Mouse (Mus musculus): ENCODE results near the gene Pmpcb. TPM values are rescaled to one million over a fixed set of nuclear protein-coding genes. Genes with fewer than 3 reads are reported as not detected.
A peak's percentile ranks its signal among the peaks of the same experiment; 100 is the strongest.

The Pmpcb gene
- polyA plus RNA-seq, 1 experiment from 2014 or later, result 69.2 TPM

- Histone ChIP-seq H3K36me3 (ENCODE audit: control insufficient read depth, insufficient read depth, low read length) (peaks cover 19% of the 10 kb centered on the region), H3K4me3 (ENCODE audit: low read length) (peak within 1 kb of the TSS; percentile 97), H3K27ac (ENCODE audit: low read depth, low read length) (peak within 1 kb of the TSS; percentile 81), H3K27me3 (replicated peaks; ENCODE audit: control insufficient read depth, insufficient read depth, low read length) (no peaks in the 10 kb centered on the region), H3K9ac (ENCODE audit: low read depth, low read length) (peak within 1 kb of the TSS; percentile 87), H3K9me3 (ENCODE audit: control insufficient read depth, low read length) (no peaks in the 10 kb centered on the region), H3K4me1 (ENCODE audit: control insufficient read depth, insufficient read depth, low read depth, low read length) (peaks cover 30% of the 10 kb centered on the region), H3K4me2 (ENCODE audit: low read length) (peak within 1 kb of the TSS; percentile 91)
- peak; percentile 97 for ATAC-seq
- under 1% methylated on average over 24 of the region's 37 CpGs for WGBS
Measured at GRCm38 (mm10) chr5:21785053-21785452, 48.1 kb downstream of the Pmpcb start, which contains the start of the genes Dnajc2 and Psmc2. Gene Dnajc2 (minus strand): TSS chr5:21785251. Gene Psmc2 (plus strand): TSS chr5:21785283.

- H3K27me3 ChIP-seq (replicated peaks; ENCODE audit: control insufficient read depth, insufficient read depth, low read length), result no peaks in the 10 kb centered on the region
- H3K9me3 ChIP-seq (ENCODE audit: control insufficient read depth, low read length), result no peaks in the 10 kb centered on the region
- no peak overlapping the region for H3K4me3 ChIP-seq (ENCODE audit: low read length)
- no peak overlapping the region for H3K27ac ChIP-seq (ENCODE audit: low read depth, low read length)
- WGBS, result 79% methylated on average over 7 of the region's 7 CpGs
- H3K4me1 ChIP-seq (ENCODE audit: control insufficient read depth, insufficient read depth, low read depth, low read length), result peaks cover 30% of the 10 kb centered on the region
- no peak overlapping the region for H3K9ac ChIP-seq (ENCODE audit: low read depth, low read length)
- peaks cover 13% of the 10 kb centered on the region for H3K36me3 ChIP-seq (ENCODE audit: control insufficient read depth, insufficient read depth, low read length)
- ATAC-seq, result no peak
- peak overlapping the region; percentile 72; the same call in 1 of the 2 replicates for H3K4me2 ChIP-seq (ENCODE audit: low read length)
Measured at GRCm38 (mm10) chr5:21785776-21786175, 48.8 kb downstream of the Pmpcb start.

- Histone ChIP-seq H3K27me3 (replicated peaks; ENCODE audit: control insufficient read depth, insufficient read depth, low read length) (no peaks in the 10 kb centered on the region), H3K4me1 (ENCODE audit: control insufficient read depth, insufficient read depth, low read depth, low read length) (peaks cover 30% of the 10 kb centered on the region), H3K9me3 (ENCODE audit: control insufficient read depth, low read length) (no peaks in the 10 kb centered on the region), H3K4me3 (ENCODE audit: low read length) (peak overlapping the region; percentile 97), H3K27ac (ENCODE audit: low read depth, low read length) (peak overlapping the region; percentile 83), H3K4me2 (ENCODE audit: low read length) (peak overlapping the region; percentile 72), H3K9ac (ENCODE audit: low read depth, low read length) (peak overlapping the region; percentile 88), H3K36me3 (ENCODE audit: control insufficient read depth, insufficient read depth, low read length) (peaks cover 7% of the 10 kb centered on the region)
- ATAC-seq, result peak; percentile 86
- WGBS, result 1% methylated on average over 49 of the region's 51 CpGs
Measured at GRCm38 (mm10) chr5:21786258-21787185, 49.6 kb downstream of the Pmpcb start.

- H3K27me3 ChIP-seq (replicated peaks; ENCODE audit: control insufficient read depth, insufficient read depth, low read length), result no peaks in the 10 kb centered on the region
- H3K4me2 ChIP-seq (ENCODE audit: low read length), result peak overlapping the region; percentile 72
- peak overlapping the region; percentile 97 for H3K4me3 ChIP-seq (ENCODE audit: low read length)
- no peaks in the 10 kb centered on the region for H3K9me3 ChIP-seq (ENCODE audit: control insufficient read depth, low read length)
- peaks cover 30% of the 10 kb centered on the region for H3K4me1 ChIP-seq (ENCODE audit: control insufficient read depth, insufficient read depth, low read depth, low read length)
- peak overlapping the region; percentile 83 for H3K27ac ChIP-seq (ENCODE audit: low read depth, low read length)
- WGBS, result 39% methylated on average over 11 of the region's 11 CpGs
- no peak for ATAC-seq
- H3K9ac ChIP-seq (ENCODE audit: low read depth, low read length), result peak overlapping the region; percentile 88
- H3K36me3 ChIP-seq (ENCODE audit: control insufficient read depth, insufficient read depth, low read length), result peaks cover 9% of the 10 kb centered on the region
Measured at GRCm38 (mm10) chr5:21787186-21788105, 50.5 kb downstream of the Pmpcb start.

DNA sequence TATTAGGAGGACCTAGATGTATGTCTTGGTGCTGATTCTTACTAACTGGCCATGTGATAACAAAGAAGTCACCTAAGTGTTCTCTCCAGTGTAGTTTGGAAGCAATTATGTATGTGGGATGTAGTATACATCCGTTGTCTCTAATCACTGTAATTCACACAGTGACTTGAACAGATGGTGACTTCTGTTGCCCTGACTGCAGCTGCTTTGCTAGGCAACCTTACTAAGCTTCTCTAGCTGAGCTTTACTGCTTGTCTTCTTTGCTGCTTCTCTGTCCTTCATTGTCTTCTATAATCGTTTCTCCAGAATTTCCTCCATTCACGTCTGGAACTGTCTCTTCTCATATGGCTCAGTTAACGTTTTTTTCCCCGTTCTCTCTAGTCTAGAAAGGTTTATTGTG lies 52.1 kb downstream of the Pmpcb start:
- peaks cover 4% of the 10 kb centered on the region; the same call in 1 of the 2 replicates for H3K36me3 ChIP-seq (ENCODE audit: control insufficient read depth, insufficient read depth, low read length)
- no peak overlapping the region for H3K27ac ChIP-seq (ENCODE audit: low read depth, low read length)
- no peak overlapping the region for H3K9ac ChIP-seq (ENCODE audit: low read depth, low read length)
- H3K9me3 ChIP-seq (ENCODE audit: control insufficient read depth, low read length), result no peaks in the 10 kb centered on the region
- ATAC-seq, result no peak
- H3K27me3 ChIP-seq (replicated peaks; ENCODE audit: control insufficient read depth, insufficient read depth, low read length), result no peaks in the 10 kb centered on the region
- peaks cover 29% of the 10 kb centered on the region for H3K4me1 ChIP-seq (ENCODE audit: control insufficient read depth, insufficient read depth, low read depth, low read length)
- WGBS, result 64% methylated on average over 5 of the region's 5 CpGs
- no peak overlapping the region for H3K4me2 ChIP-seq (ENCODE audit: low read length)
- no peak overlapping the region for H3K4me3 ChIP-seq (ENCODE audit: low read length)

- Histone ChIP-seq H3K9ac (ENCODE audit: low read depth, low read length) (no peak overlapping the region), H3K27ac (ENCODE audit: low read depth, low read length) (no peak overlapping the region), H3K9me3 (ENCODE audit: control insufficient read depth, low read length) (no peaks in the 10 kb centered on the region), H3K36me3 (ENCODE audit: control insufficient read depth, insufficient read depth, low read length) (peaks cover 14% of the 10 kb centered on the region), H3K4me3 (ENCODE audit: low read length) (no peak overlapping the region), H3K4me2 (ENCODE audit: low read length) (no peak overlapping the region), H3K4me1 (ENCODE audit: control insufficient read depth, insufficient read depth, low read depth, low read length) (peaks cover 23% of the 10 kb centered on the region), H3K27me3 (replicated peaks; ENCODE audit: control insufficient read depth, insufficient read depth, low read length) (no peaks in the 10 kb centered on the region)
- ATAC-seq, result no peak
Measured at GRCm38 (mm10) chr5:21792166-21792565, 55.2 kb downstream of the Pmpcb start.

GRCm38 (mm10) chr5:21802907-21803306 lies 66.0 kb downstream of the Pmpcb start:
- no peak overlapping the region for H3K4me2 ChIP-seq (ENCODE audit: low read length)
- no peak for ATAC-seq
- H3K36me3 ChIP-seq (ENCODE audit: control insufficient read depth, insufficient read depth, low read length), result peaks cover 29% of the 10 kb centered on the region
- no peak overlapping the region for H3K27ac ChIP-seq (ENCODE audit: low read depth, low read length)
- H3K9me3 ChIP-seq (ENCODE audit: control insufficient read depth, low read length), result no peaks in the 10 kb centered on the region
- H3K4me1 ChIP-seq (ENCODE audit: control insufficient read depth, insufficient read depth, low read depth, low read length), result no peaks in the 10 kb centered on the region
- no peak overlapping the region for H3K4me3 ChIP-seq (ENCODE audit: low read length)
- 93% methylated on average over 9 of the region's 9 CpGs for WGBS
- no peaks in the 10 kb centered on the region for H3K27me3 ChIP-seq (replicated peaks; ENCODE audit: control insufficient read depth, insufficient read depth, low read length)
- H3K9ac ChIP-seq (ENCODE audit: low read depth, low read length), result no peak overlapping the region

DNA sequence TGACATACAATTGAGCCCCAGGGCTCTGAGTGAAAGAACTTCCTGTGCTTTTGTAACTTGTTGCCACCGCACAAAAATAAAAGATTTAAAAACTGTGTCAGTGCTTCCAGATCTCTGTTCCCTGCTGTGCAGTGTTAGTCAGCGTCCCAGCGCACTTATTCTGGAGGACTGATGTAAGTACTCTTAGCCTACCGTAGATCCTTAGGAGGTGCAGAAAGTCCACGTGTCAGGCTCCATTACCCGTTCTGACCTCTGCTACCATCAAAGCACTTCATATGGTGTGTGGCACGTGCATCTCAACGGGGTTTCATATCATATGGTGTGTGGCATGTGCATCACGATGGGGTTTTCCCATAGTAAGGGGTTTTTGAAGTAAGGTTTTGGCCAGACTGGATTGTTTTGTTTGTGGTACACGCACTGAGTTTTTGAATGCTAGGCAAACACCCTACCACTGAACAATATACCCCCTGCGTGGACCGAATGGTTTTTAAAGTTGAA lies 66.8 kb downstream of the Pmpcb start:
- Histone ChIP-seq H3K4me3 (ENCODE audit: low read length) (no peak overlapping the region), H3K27ac (ENCODE audit: low read depth, low read length) (no peak overlapping the region)
- WGBS, result 88% methylated on average over 12 of the region's 12 CpGs

More for the DNA sequence above, 66.8 kb downstream of the Pmpcb start:
- no peak for ATAC-seq
- no peaks in the 10 kb centered on the region for H3K9me3 ChIP-seq (ENCODE audit: control insufficient read depth, low read length)
- H3K4me1 ChIP-seq (ENCODE audit: control insufficient read depth, insufficient read depth, low read depth, low read length), result no peaks in the 10 kb centered on the region
- no peaks in the 10 kb centered on the region for H3K27me3 ChIP-seq (replicated peaks; ENCODE audit: control insufficient read depth, insufficient read depth, low read length)
- H3K4me2 ChIP-seq (ENCODE audit: low read length), result no peak overlapping the region
- H3K9ac ChIP-seq (ENCODE audit: low read depth, low read length), result no peak overlapping the region
- peaks cover 29% of the 10 kb centered on the region for H3K36me3 ChIP-seq (ENCODE audit: control insufficient read depth, insufficient read depth, low read length)
